Mouse (Mus musculus): ENCODE data around the gene Galnt16. TPM values are rescaled to one million over a fixed set of nuclear protein-coding genes. Genes with fewer than 3 reads are reported as not detected.

Galnt16 gene
- polyA plus RNA-seq, 1 experiment: not detected

GRCm38 (mm10) chr12:80581357-80581756 lies 63.3 kb downstream of the Galnt16 start:
- H3K27ac ChIP-seq (ENCODE audit: insufficient read depth, low read depth, low read length): no peak overlapping the region
- H3K4me3 ChIP-seq (ENCODE audit: insufficient read depth, low read length): no peak overlapping the region
- TF ChIP-seq CTCF (IDR thresholded peaks at IDR 0.05; ENCODE audit: low read depth, low read length) (no peak), POLR2A (IDR thresholded peaks at IDR 0.05; ENCODE audit: borderline replicate concordance, low read depth, low read length) (no peak)
- H3K4me1 ChIP-seq (ENCODE audit: control insufficient read depth, insufficient read depth, low read length): no peaks in the 10 kb centered on the region

DNA sequence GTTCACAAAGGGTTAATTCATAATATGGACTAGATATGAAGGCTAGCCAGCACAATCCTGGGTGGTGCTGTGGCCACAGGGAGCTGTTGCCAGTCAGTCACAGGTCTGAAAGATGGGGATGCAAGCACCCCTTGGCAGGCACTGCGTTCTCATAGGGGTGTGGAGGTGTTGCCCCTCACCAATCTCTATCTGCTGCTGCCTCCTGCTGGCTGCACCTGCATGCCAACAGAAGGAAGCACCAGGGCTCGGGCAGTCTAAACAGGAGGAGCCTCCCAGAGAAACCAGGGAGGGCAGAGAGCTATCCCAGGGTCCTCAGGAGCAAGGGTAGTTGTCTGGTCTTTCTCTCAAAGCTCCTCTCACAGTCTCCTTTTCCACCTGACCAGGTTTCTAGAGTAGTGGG lies 66.9 kb downstream of the Galnt16 start:
- Histone ChIP-seq H3K4me3 (ENCODE audit: insufficient read depth, low read length) (no peak overlapping the region), H3K4me1 (ENCODE audit: control insufficient read depth, insufficient read depth, low read length) (no peaks in the 10 kb centered on the region), H3K27ac (ENCODE audit: insufficient read depth, low read depth, low read length) (no peak overlapping the region)
- TF ChIP-seq POLR2A (IDR thresholded peaks at IDR 0.05; ENCODE audit: borderline replicate concordance, low read depth, low read length) (no peak), CTCF (IDR thresholded peaks at IDR 0.05; ENCODE audit: low read depth, low read length) (no peak)

DNA sequence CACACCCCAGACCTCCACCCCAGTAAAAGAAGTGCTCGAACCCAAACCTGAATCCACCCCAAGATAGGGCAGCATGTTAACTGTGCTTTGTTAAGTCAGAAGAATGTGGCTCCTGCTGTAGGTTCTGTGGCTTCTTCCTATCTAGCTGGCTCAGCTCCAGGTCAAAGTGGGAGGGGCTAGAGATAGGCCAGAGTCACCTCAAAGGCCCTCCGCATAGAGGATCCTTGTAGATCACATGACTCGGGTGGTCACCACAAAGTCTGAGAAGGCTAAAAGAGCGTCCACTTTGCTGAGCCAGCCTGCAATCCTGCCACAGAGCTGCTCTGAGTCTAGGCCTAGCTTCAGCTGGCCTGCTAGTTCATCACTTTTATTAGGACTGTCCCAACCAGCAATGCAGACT lies 76.1 kb downstream of the Galnt16 start:
- Histone ChIP-seq H3K4me1 (ENCODE audit: control insufficient read depth, insufficient read depth, low read length) (no peaks in the 10 kb centered on the region), H3K4me3 (ENCODE audit: insufficient read depth, low read length) (no peak overlapping the region), H3K27ac (ENCODE audit: insufficient read depth, low read depth, low read length) (no peak overlapping the region)
- TF ChIP-seq POLR2A (IDR thresholded peaks at IDR 0.05; ENCODE audit: borderline replicate concordance, low read depth, low read length) (no peak), CTCF (IDR thresholded peaks at IDR 0.05; ENCODE audit: low read depth, low read length) (no peak)

DNA sequence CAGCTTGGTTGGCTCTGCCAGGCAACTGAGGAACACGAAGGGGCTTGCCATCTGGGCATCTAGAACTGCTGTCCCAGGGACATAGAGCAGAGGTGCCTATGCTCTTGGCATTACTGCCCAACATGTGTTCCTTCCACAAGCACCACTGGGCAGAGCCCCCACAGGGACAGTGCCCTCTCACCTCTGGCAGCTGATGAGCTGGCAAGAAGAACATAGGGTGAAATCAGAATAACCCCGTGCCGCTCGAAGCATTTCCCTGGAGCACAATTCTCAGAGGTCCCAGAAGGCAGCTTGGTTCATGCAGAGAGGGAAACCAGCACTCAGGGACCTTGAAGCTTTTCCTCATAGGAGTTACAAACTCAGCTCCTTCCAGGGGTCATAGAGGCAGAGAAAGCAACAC lies 76.7 kb downstream of the Galnt16 start:
- H3K27ac ChIP-seq (ENCODE audit: insufficient read depth, low read depth, low read length): no peak overlapping the region
- TF ChIP-seq POLR2A (IDR thresholded peaks at IDR 0.05; ENCODE audit: borderline replicate concordance, low read depth, low read length) (no peak), CTCF (IDR thresholded peaks at IDR 0.05; ENCODE audit: low read depth, low read length) (no peak)
- H3K4me3 ChIP-seq (ENCODE audit: insufficient read depth, low read length): no peak overlapping the region
- no peaks in the 10 kb centered on the region for H3K4me1 ChIP-seq (ENCODE audit: control insufficient read depth, insufficient read depth, low read length)

DNA sequence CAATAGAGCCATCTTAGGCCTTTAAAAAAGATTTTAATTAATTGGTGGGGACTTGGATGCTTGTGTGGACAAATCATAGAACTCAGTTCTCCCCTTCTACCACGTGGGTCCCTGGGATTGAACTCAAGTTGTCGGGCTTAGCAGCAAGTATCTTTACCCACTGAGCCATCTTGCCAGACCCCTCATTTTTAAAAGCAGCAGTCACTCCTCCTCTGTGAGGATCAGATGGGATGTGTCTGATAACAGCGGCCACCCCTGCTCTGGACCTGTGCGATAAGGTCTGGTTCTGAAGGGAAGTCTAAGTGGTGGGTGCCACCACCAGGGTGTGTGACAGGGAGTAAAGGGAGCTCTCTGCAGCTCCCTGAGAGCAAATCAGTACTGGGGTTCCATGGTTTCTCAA lies 77.5 kb downstream of the Galnt16 start:
- Histone ChIP-seq H3K4me3 (ENCODE audit: insufficient read depth, low read length) (no peak overlapping the region), H3K4me1 (ENCODE audit: control insufficient read depth, insufficient read depth, low read length) (no peaks in the 10 kb centered on the region), H3K27ac (ENCODE audit: insufficient read depth, low read depth, low read length) (no peak overlapping the region)
- TF ChIP-seq POLR2A (IDR thresholded peaks at IDR 0.05; ENCODE audit: borderline replicate concordance, low read depth, low read length): no peak
- TF ChIP-seq CTCF (IDR thresholded peaks at IDR 0.05; ENCODE audit: low read depth, low read length): no peak

- H3K4me3 ChIP-seq (ENCODE audit: insufficient read depth, low read length): no peak overlapping the region
- TF ChIP-seq POLR2A (IDR thresholded peaks at IDR 0.05; ENCODE audit: borderline replicate concordance, low read depth, low read length) (no peak), CTCF (IDR thresholded peaks at IDR 0.05; ENCODE audit: low read depth, low read length) (no peak)
- H3K4me1 ChIP-seq (ENCODE audit: control insufficient read depth, insufficient read depth, low read length): no peaks in the 10 kb centered on the region
- no peak overlapping the region for H3K27ac ChIP-seq (ENCODE audit: insufficient read depth, low read depth, low read length)
Observed at GRCm38 (mm10) chr12:80595968-80596367, 77.9 kb downstream of the Galnt16 start.

- Histone ChIP-seq H3K4me3 (ENCODE audit: insufficient read depth, low read length) (no peak overlapping the region), H3K27ac (ENCODE audit: insufficient read depth, low read depth, low read length) (no peak overlapping the region), H3K4me1 (ENCODE audit: control insufficient read depth, insufficient read depth, low read length) (no peaks in the 10 kb centered on the region; the same call in 1 of the 2 replicates)
- TF ChIP-seq CTCF (IDR thresholded peaks at IDR 0.05; ENCODE audit: low read depth, low read length): no peak
- TF ChIP-seq POLR2A (IDR thresholded peaks at IDR 0.05; ENCODE audit: borderline replicate concordance, low read depth, low read length): no peak
Observed at GRCm38 (mm10) chr12:80598236-80598635, 80.2 kb downstream of the Galnt16 start.

- Histone ChIP-seq H3K4me3 (ENCODE audit: insufficient read depth, low read length) (no peak overlapping the region), H3K4me1 (ENCODE audit: control insufficient read depth, insufficient read depth, low read length) (peaks cover 5% of the 10 kb centered on the region; the same call in 1 of the 2 replicates), H3K27ac (ENCODE audit: insufficient read depth, low read depth, low read length) (no peak overlapping the region)
- TF ChIP-seq CTCF (IDR thresholded peaks at IDR 0.05; ENCODE audit: low read depth, low read length): no peak
- TF ChIP-seq POLR2A (IDR thresholded peaks at IDR 0.05; ENCODE audit: borderline replicate concordance, low read depth, low read length): no peak
Observed at GRCm38 (mm10) chr12:80598756-80599155, 80.7 kb downstream of the Galnt16 start.

GRCm38 (mm10) chr12:80601597-80602269 lies 83.7 kb downstream of the Galnt16 start:
- no peak overlapping the region for H3K4me3 ChIP-seq (ENCODE audit: insufficient read depth, low read length)
- peaks cover 5% of the 10 kb centered on the region; the same call in 1 of the 2 replicates for H3K4me1 ChIP-seq (ENCODE audit: control insufficient read depth, insufficient read depth, low read length)
- H3K27ac ChIP-seq (ENCODE audit: insufficient read depth, low read depth, low read length): no peak overlapping the region
- TF ChIP-seq POLR2A (IDR thresholded peaks at IDR 0.05; ENCODE audit: borderline replicate concordance, low read depth, low read length) (no peak), CTCF (IDR thresholded peaks at IDR 0.05; ENCODE audit: low read depth, low read length) (no peak)

DNA sequence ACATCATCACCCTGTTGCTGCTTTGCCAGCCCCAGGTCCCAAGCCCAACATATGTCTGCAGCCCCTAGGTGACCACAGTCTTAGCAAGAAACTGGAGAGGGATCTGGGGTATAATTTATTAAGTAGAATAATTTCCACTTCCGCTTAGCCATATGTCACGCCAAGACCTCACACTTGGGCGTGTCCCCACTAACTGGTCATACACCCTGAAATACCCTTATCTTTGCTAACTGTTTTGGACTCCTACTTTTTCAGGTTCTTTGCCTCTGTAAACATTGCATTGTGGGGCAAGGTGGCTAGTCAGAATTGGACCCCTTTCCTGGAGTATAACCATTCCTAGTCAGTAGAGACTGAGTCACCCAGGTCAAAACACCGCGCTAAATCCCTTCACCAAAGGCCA lies 84.4 kb downstream of the Galnt16 start:
- TF ChIP-seq POLR2A (IDR thresholded peaks at IDR 0.05; ENCODE audit: borderline replicate concordance, low read depth, low read length): no peak
- TF ChIP-seq CTCF (IDR thresholded peaks at IDR 0.05; ENCODE audit: low read depth, low read length): no peak
- Histone ChIP-seq H3K4me1 (ENCODE audit: control insufficient read depth, insufficient read depth, low read length) (peaks cover 5% of the 10 kb centered on the region; the same call in 1 of the 2 replicates), H3K4me3 (ENCODE audit: insufficient read depth, low read length) (no peak overlapping the region), H3K27ac (ENCODE audit: insufficient read depth, low read depth, low read length) (no peak overlapping the region)
